In the genomic region with DNA sequence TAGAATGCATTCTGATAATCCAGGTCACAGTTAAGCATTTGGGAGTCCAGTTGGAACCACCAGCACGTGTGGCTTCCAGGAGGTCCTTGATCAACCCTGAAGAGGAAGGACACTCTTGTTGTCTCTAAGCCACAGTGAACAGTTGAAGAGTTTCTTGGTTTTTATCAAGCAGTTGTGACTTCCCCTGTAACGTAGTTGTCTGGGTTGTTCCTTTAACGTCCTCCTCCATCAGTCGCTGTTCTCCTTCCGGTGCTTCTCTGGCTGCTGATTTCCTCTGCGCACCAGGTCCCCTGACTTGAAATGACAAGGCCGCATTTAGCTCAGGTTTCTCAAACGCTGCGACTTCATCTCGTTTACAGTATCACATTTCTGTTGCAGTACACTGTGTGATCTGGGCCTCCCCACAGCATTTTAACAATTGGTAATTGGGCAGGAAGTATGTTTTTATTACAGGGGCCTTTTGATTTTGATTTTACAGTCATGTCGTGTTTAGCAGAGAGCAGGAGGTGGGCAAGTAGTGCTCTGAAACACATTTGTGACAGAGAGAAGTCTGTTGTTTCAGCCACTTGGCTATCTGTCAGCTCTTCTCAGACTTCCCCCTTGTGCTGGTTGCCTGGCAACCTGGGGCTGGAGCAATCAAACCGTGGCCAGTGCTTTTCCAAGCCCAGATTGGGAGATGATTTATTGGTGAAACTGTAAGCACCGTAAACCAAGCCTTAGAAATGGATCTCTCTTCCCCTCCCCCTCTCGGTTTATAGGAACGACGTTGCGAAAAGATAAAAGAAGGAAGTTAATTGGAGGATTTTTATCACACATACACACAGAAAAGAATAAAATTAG, we compare ENCODE assay signal across 8 mouse cellular contexts.
DNase-seq lines count a peak whose midpoint lies in the region; ATAC-seq lines count a peak whose summit lies in the region.

No protein-coding gene starts in this region.

- 0 out of 2 replicates have a peak overlapping the region, but pooled peaks have one; percentile 17 for H3K9ac ChIP-seq in forebrain, embryonic 12.5 days
- H3K9ac ChIP-seq in heart, embryonic 16.5 days (ENCODE audit: low read length) = no peak overlapping the region
- H3K9ac ChIP-seq in liver, embryonic 11.5 days (ENCODE audit: low read depth, low read length) = 0 out of 2 replicates have a peak overlapping the region, but pooled peaks have one; percentile 9

- DNase-seq in A20 (ENCODE audit: low read depth, low spot score) = peak; percentile 87
- DNase-seq in brain, embryonic 18.5 days (ENCODE audit: low read depth, low spot score) = peak; percentile 79
- DNase-seq in kidney, postnatal 10 days = peak; percentile 84
- peak; percentile 52 for DNase-seq in liver, embryonic 11.5 days (ENCODE audit: low spot score)
- peak; percentile 19 to 46 for DNase-seq in monocyte, adult 2 months (ENCODE audit: low read depth in 1 of 2, low spot score in 2 of 2)
- DNase-seq in splenic B cell, adult 2 months (ENCODE audit: low read depth, low spot score) = peak; percentile 86

- peak; percentile 85 for ATAC-seq in forebrain, embryonic 12.5 days (ENCODE audit: low FRiP score)
- peak; percentile 63 for ATAC-seq in heart, embryonic 16.5 days (replicated peaks; ENCODE audit: extremely low read depth, insufficient read depth, low FRiP score)
- peak; percentile 40 for ATAC-seq in liver, embryonic 11.5 days (replicated peaks; ENCODE audit: low FRiP score)

- H3K4me3 ChIP-seq in forebrain, embryonic 12.5 days (replicated peaks) = no peak overlapping the region
- H3K4me3 ChIP-seq in heart, embryonic 16.5 days (ENCODE audit: low read length) = no peak overlapping the region
- no peak overlapping the region for H3K4me3 ChIP-seq in liver, embryonic 11.5 days (ENCODE audit: low read depth, low read length)

- peaks cover 9% of the 10 kb centered on the region; the same call in 1 of the 2 replicates for H3K36me3 ChIP-seq in forebrain, embryonic 12.5 days (replicated peaks)
- H3K36me3 ChIP-seq in heart, embryonic 16.5 days (ENCODE audit: control insufficient read depth, insufficient read depth) = no peaks in the 10 kb centered on the region
- H3K36me3 ChIP-seq in liver, embryonic 11.5 days (ENCODE audit: control insufficient read depth, insufficient read depth, low read length) = no peaks in the 10 kb centered on the region
- H3K36me3 ChIP-seq in splenic B cell, adult 2 months (ENCODE audit: control insufficient read depth, insufficient read depth, low read length, poor library complexity, severe bottlenecking) = no peaks in the 10 kb centered on the region

- 42% methylated on average over 17 of the region's 17 CpGs for WGBS in forebrain, embryonic 12.5 days
- 9% methylated on average over 17 of the region's 17 CpGs for WGBS in heart, embryonic 16.5 days
- WGBS in liver, embryonic 11.5 days = 9% methylated on average over 17 of the region's 17 CpGs

- H3K27ac ChIP-seq in forebrain, embryonic 12.5 days = peak overlapping the region; percentile 90
- H3K27ac ChIP-seq in heart, embryonic 16.5 days (ENCODE audit: low read length) = peak overlapping the region; percentile 83
- H3K27ac ChIP-seq in liver, embryonic 11.5 days (ENCODE audit: low read depth, low read length) = peak overlapping the region; percentile 68

- H3K4me1 ChIP-seq in forebrain, embryonic 12.5 days = peaks cover 25% of the 10 kb centered on the region
- H3K4me1 ChIP-seq in heart, embryonic 16.5 days (ENCODE audit: control insufficient read depth, insufficient read depth, low read length) = peaks cover 41% of the 10 kb centered on the region
- peaks cover 41% of the 10 kb centered on the region for H3K4me1 ChIP-seq in liver, embryonic 11.5 days (replicated peaks; ENCODE audit: control insufficient read depth, insufficient read depth, low read length)

- peak overlapping the region; percentile 31 for H3K4me2 ChIP-seq in forebrain, embryonic 12.5 days
- H3K4me2 ChIP-seq in heart, embryonic 16.5 days (ENCODE audit: low read depth, low read length) = peak overlapping the region; percentile 31
- H3K4me2 ChIP-seq in liver, embryonic 11.5 days = peak overlapping the region; percentile 54

- H3K27me3 ChIP-seq in forebrain, embryonic 12.5 days = no peaks in the 10 kb centered on the region
- H3K27me3 ChIP-seq in heart, embryonic 16.5 days (ENCODE audit: control insufficient read depth, insufficient read depth, low read length) = no peaks in the 10 kb centered on the region
- H3K27me3 ChIP-seq in liver, embryonic 11.5 days (replicated peaks; ENCODE audit: control insufficient read depth, insufficient read depth, low read length) = no peaks in the 10 kb centered on the region
- no peaks in the 10 kb centered on the region for H3K27me3 ChIP-seq in splenic B cell, adult 2 months (ENCODE audit: control insufficient read depth, insufficient read depth, low read length, poor library complexity, severe bottlenecking)

- H3K9me3 ChIP-seq in forebrain, embryonic 12.5 days = no peaks in the 10 kb centered on the region
- no peaks in the 10 kb centered on the region for H3K9me3 ChIP-seq in heart, embryonic 16.5 days (replicated peaks; ENCODE audit: control insufficient read depth, low read length)
- no peaks in the 10 kb centered on the region for H3K9me3 ChIP-seq in liver, embryonic 11.5 days (ENCODE audit: control insufficient read depth, low read length)

Comparison
In these comparisons a context has a peak if more than half of its experiments do, and no peak if none do; other contexts are left out.
1. DNase-seq: peak in every context shown above with its lines; median percentile 87 in A20; 86 in splenic B cell, adult 2 months; 84 in kidney, postnatal 10 days; 79 in brain, embryonic 18.5 days; 52 in liver, embryonic 11.5 days; 32 in monocyte, adult 2 months.